In genomic region chr17:21838510-21838909, GRCm38 (mm10) we compare ENCODE assay signal across 21 mouse cellular contexts. TPM values are rescaled to one million over a fixed set of nuclear protein-coding genes. Genes with fewer than 3 reads are reported as not detected.
DNase-seq lines count a peak whose midpoint lies in the region; ATAC-seq and TF ChIP-seq lines count a peak whose summit lies in the region.
"Had no signal": no experiment of that assay in that cellular context is flagged by ENCODE, and none has a peak within 500 bp of the region (broad histone marks: within the 10 kb centered on the region; RNA-seq: fewer than 3 reads in every experiment).

No protein-coding gene starts in this region.

- no peak for ATAC-seq in forebrain, postnatal 0 days
- no peak for ATAC-seq in forebrain, embryonic 12.5 days (ENCODE audit: low FRiP score)
- no peak for ATAC-seq in liver, embryonic 14.5 days (ENCODE audit: insufficient read depth)
- ATAC-seq in megakaryocyte-erythroid progenitor cell, adult 5-6 weeks (replicated peaks; ENCODE audit: low FRiP score, low TSS enrichment, poor library complexity, severe bottlenecking): peak; percentile 68; the same call in 1 of the 2 replicates
- ATAC-seq: midbrain, embryonic 15.5 days had no signal

- TF ChIP-seq POLR2A in MEL (IDR thresholded peaks at IDR 0.05; ENCODE audit: control insufficient read depth in 1 of 2, insufficient read depth in 1 of 2, low read depth in 1 of 2, low read length in 2 of 2, poor library complexity in 1 of 2): no peak
- TF ChIP-seq POLR2A in kidney, adult 2 months (IDR thresholded peaks at IDR 0.05; ENCODE audit: low read depth, low read length): no peak

- H3K79me2 ChIP-seq in MEL (ENCODE audit: control insufficient read depth, insufficient read depth, low read length, poor library complexity): no peaks in the 10 kb centered on the region

- no peaks in the 10 kb centered on the region for H3K27me3 ChIP-seq in forebrain, postnatal 0 days (ENCODE audit: insufficient read depth, low read length)
- no peaks in the 10 kb centered on the region for H3K27me3 ChIP-seq in forebrain, embryonic 12.5 days
- H3K27me3 ChIP-seq in liver, embryonic 14.5 days (ENCODE audit: control insufficient read depth, insufficient read depth, low read length): no peaks in the 10 kb centered on the region
- H3K27me3 ChIP-seq in MEL (ENCODE audit: control insufficient read depth in 1 of 2, insufficient read depth in 2 of 2, low read length in 2 of 2): no peaks in the 10 kb centered on the region
- no peaks in the 10 kb centered on the region for H3K27me3 ChIP-seq in kidney, adult 2 months (replicated peaks; ENCODE audit: control insufficient read depth, insufficient read depth, low read length)
- H3K27me3 ChIP-seq: heart, embryonic 13.5 days; limb, embryonic 12.5 days; midbrain, embryonic 15.5 days had no signal

- no peak overlapping the region for H3K27ac ChIP-seq in forebrain, postnatal 0 days (ENCODE audit: low read depth, low read length)
- no peak overlapping the region for H3K27ac ChIP-seq in forebrain, embryonic 12.5 days
- no peak overlapping the region for H3K27ac ChIP-seq in liver, embryonic 14.5 days
- no peak overlapping the region for H3K27ac ChIP-seq in MEL (ENCODE audit: control insufficient read depth, low read depth, low read length)
- H3K27ac ChIP-seq in kidney, adult 2 months (ENCODE audit: insufficient read depth, low read depth, low read length): no peak overlapping the region
- H3K27ac ChIP-seq: heart, embryonic 13.5 days; limb, embryonic 12.5 days; midbrain, embryonic 15.5 days had no signal

- H3K4me1 ChIP-seq in forebrain, postnatal 0 days (ENCODE audit: insufficient read depth): no peaks in the 10 kb centered on the region
- H3K4me1 ChIP-seq in forebrain, embryonic 12.5 days: no peaks in the 10 kb centered on the region
- H3K4me1 ChIP-seq in liver, embryonic 14.5 days (replicated peaks; ENCODE audit: control insufficient read depth in 2 of 2, insufficient read depth in 2 of 2, low read length in 1 of 2): no peaks in the 10 kb centered on the region
- no peaks in the 10 kb centered on the region for H3K4me1 ChIP-seq in MEL (ENCODE audit: control insufficient read depth in 1 of 2, insufficient read depth in 2 of 2, low read length in 2 of 2)
- no peaks in the 10 kb centered on the region for H3K4me1 ChIP-seq in kidney, adult 2 months (ENCODE audit: control insufficient read depth, insufficient read depth, low read length)
- H3K4me1 ChIP-seq: heart, embryonic 13.5 days; limb, embryonic 12.5 days; midbrain, embryonic 15.5 days had no signal

- H3K4me3 ChIP-seq in forebrain, postnatal 0 days (ENCODE audit: low read depth, low read length): no peak overlapping the region
- H3K4me3 ChIP-seq in forebrain, embryonic 12.5 days (replicated peaks): no peak overlapping the region
- no peak overlapping the region for H3K4me3 ChIP-seq in liver, embryonic 14.5 days (ENCODE audit: insufficient read depth in 1 of 2, low read depth in 2 of 2, low read length in 2 of 2)
- no peak overlapping the region for H3K4me3 ChIP-seq in MEL (ENCODE audit: control insufficient read depth in 1 of 2, insufficient read depth in 1 of 2, low read depth in 2 of 2, low read length in 2 of 2)
- no peak overlapping the region for H3K4me3 ChIP-seq in kidney, adult 2 months (ENCODE audit: insufficient read depth, low read depth, low read length)
- H3K4me3 ChIP-seq: heart, embryonic 13.5 days; limb, embryonic 12.5 days; midbrain, embryonic 15.5 days; myocyte had no signal

- no peak for TF ChIP-seq RAD21 in MEL (IDR thresholded peaks at IDR 0.05; ENCODE audit: low read depth, low read length)

- 0 out of 2 replicates have a peak, but pooled peaks have one; percentile 8 for TF ChIP-seq CTCF in forebrain, postnatal 0 days (IDR thresholded peaks at IDR 0.05; ENCODE audit: low read depth)
- TF ChIP-seq CTCF in liver, embryonic 14.5 days (IDR thresholded peaks at IDR 0.05; ENCODE audit: low read depth): peak; percentile 16; the same call in 1 of the 2 replicates
- no peak for TF ChIP-seq CTCF in MEL (IDR thresholded peaks at IDR 0.05 in 2 of 3, conservative IDR thresholded peaks at IDR 0.05 in 1 of 3; ENCODE audit: control insufficient read depth in 1 of 3, insufficient read depth in 1 of 3, low read depth in 2 of 3, low read length in 3 of 3, poor library complexity in 1 of 3, severe bottlenecking in 1 of 3)
- TF ChIP-seq CTCF in kidney, adult 2 months (conservative IDR thresholded peaks at IDR 0.05; ENCODE audit: insufficient read depth, insufficient read length, low read depth, low read length): no peak

- H3K4me2 ChIP-seq in forebrain, postnatal 0 days (ENCODE audit: low read depth): no peak overlapping the region
- H3K4me2 ChIP-seq in forebrain, embryonic 12.5 days: no peak overlapping the region
- H3K4me2 ChIP-seq in liver, embryonic 14.5 days (ENCODE audit: low read depth): no peak overlapping the region
- H3K4me2 ChIP-seq: heart, embryonic 13.5 days; limb, embryonic 12.5 days; midbrain, embryonic 15.5 days had no signal

- no peaks in the 10 kb centered on the region for H3K9me3 ChIP-seq in forebrain, postnatal 0 days (ENCODE audit: low read length)
- H3K9me3 ChIP-seq in forebrain, embryonic 12.5 days: no peaks in the 10 kb centered on the region
- H3K9me3 ChIP-seq in liver, embryonic 14.5 days (ENCODE audit: control insufficient read depth, low read length): no peaks in the 10 kb centered on the region
- H3K9me3 ChIP-seq in MEL (replicated peaks; ENCODE audit: insufficient read depth, low read length): no peaks in the 10 kb centered on the region
- H3K9me3 ChIP-seq: heart, embryonic 13.5 days; limb, embryonic 12.5 days; midbrain, embryonic 15.5 days had no signal

- DNase-seq in forebrain, postnatal 0 days: no peak
- DNase-seq in liver, embryonic 14.5 days (ENCODE audit: low read depth in 3 of 3, low spot score in 3 of 3): no peak
- DNase-seq in liver (no peak), MEL (ENCODE audit: low read depth, low spot score) (peak; percentile 2)
- no peak for DNase-seq in Muller cell, postnatal 12 days (ENCODE audit: inconsistent ontology term)
- DNase-seq in kidney, adult 2 months: no peak
- DNase-seq: adrenal gland, postnatal 25 days; cerebellum, adult 18-20 months; cerebellum, postnatal 25 days; heart, adult 11 months; kidney, adult 9 months; kidney, postnatal 4 days; lung, adult 18-20 months; thymus, postnatal 25 days had no signal

- WGBS in forebrain, postnatal 0 days: 58% methylated on average over 2 of the region's 2 CpGs
- WGBS in forebrain, embryonic 12.5 days: 62% methylated on average over 2 of the region's 2 CpGs
- WGBS in liver, embryonic 14.5 days (ENCODE audit: insufficient replicate concordance): 27% methylated on average over 2 of the region's 2 CpGs
- 59% methylated on average over 2 of the region's 2 CpGs for WGBS in kidney, adult 2 months

- TF ChIP-seq EP300 in liver, embryonic 14.5 days (IDR thresholded peaks at IDR 0.05; ENCODE audit: low read depth): no peak
- no peak for TF ChIP-seq EP300 in MEL (IDR thresholded peaks at IDR 0.05; ENCODE audit: low read depth in 1 of 2, low read length in 2 of 2)

- H3K9ac ChIP-seq in forebrain, postnatal 0 days: no peak overlapping the region
- no peak overlapping the region for H3K9ac ChIP-seq in forebrain, embryonic 12.5 days
- no peak overlapping the region for H3K9ac ChIP-seq in liver, embryonic 14.5 days (replicated peaks)
- H3K9ac ChIP-seq in MEL (ENCODE audit: control insufficient read depth, low read depth, low read length, poor library complexity, severe bottlenecking): no peak overlapping the region
- H3K9ac ChIP-seq: heart, embryonic 13.5 days; limb, embryonic 12.5 days; midbrain, embryonic 15.5 days had no signal

- H3K36me3 ChIP-seq in forebrain, postnatal 0 days (ENCODE audit: insufficient read depth): no peaks in the 10 kb centered on the region
- no peaks in the 10 kb centered on the region for H3K36me3 ChIP-seq in forebrain, embryonic 12.5 days (replicated peaks)
- no peaks in the 10 kb centered on the region for H3K36me3 ChIP-seq in liver, embryonic 14.5 days (replicated peaks; ENCODE audit: control insufficient read depth, insufficient read depth, low read depth)
- no peaks in the 10 kb centered on the region for H3K36me3 ChIP-seq in MEL (ENCODE audit: control insufficient read depth in 1 of 2, insufficient read depth in 2 of 2, low read length in 2 of 2)
- H3K36me3 ChIP-seq in kidney, adult 2 months (ENCODE audit: control insufficient read depth, insufficient read depth, low read length): no peaks in the 10 kb centered on the region
- H3K36me3 ChIP-seq: midbrain, embryonic 15.5 days had no signal

TF ChIP-seq in MEL, 35 proteins besides CTCF, POLR2A, EP300 and RAD21 (continues in another document):
- no peak for TF ChIP-seq NELFE (IDR thresholded peaks at IDR 0.05; ENCODE audit: low read depth, low read length)
- TF ChIP-seq E2F4 (IDR thresholded peaks at IDR 0.05; ENCODE audit: borderline replicate concordance, low read depth, low read length): no peak
- no peak for TF ChIP-seq MXI1 (IDR thresholded peaks at IDR 0.05; ENCODE audit: low read depth, low read length)
- no peak for TF ChIP-seq POLR2AphosphoS2 (IDR thresholded peaks at IDR 0.05; ENCODE audit: low read length)
- no peak for TF ChIP-seq MAX (IDR thresholded peaks at IDR 0.05; ENCODE audit: low read length)
- TF ChIP-seq ETS1 (IDR thresholded peaks at IDR 0.05; ENCODE audit: low read depth, low read length): no peak
- no peak for TF ChIP-seq ZNF384 (IDR thresholded peaks at IDR 0.05; ENCODE audit: low read depth, low read length)
- no peak for TF ChIP-seq BHLHE40 (IDR thresholded peaks at IDR 0.05; ENCODE audit: borderline replicate concordance, low read depth, low read length)
- TF ChIP-seq MAFK (IDR thresholded peaks at IDR 0.05; ENCODE audit: borderline replicate concordance, low read depth, low read length): no peak
- no peak for TF ChIP-seq MYB (IDR thresholded peaks at IDR 0.05; ENCODE audit: low read depth, low read length)
- TF ChIP-seq KAT2A (conservative IDR thresholded peaks at IDR 0.05; ENCODE audit: low read depth, low read length): no peak
- TF ChIP-seq TAL1 (IDR thresholded peaks at IDR 0.05; ENCODE audit: low read length): no peak
- TF ChIP-seq HCFC1 (IDR thresholded peaks at IDR 0.05; ENCODE audit: low read depth, low read length): no peak

RNA-seq across cellular contexts. Expression of gene Zfp820, which starts 7.1 kb away (rescaled TPM):
- 1.5 and 1.9 TPM in 2 replicates for total RNA-seq in forebrain, postnatal 0 days (2014; rRNA removed)
- polyA plus RNA-seq in forebrain, postnatal 0 days (2015; fragmentation: Nextera tagmentation; extraction: Ambion mirVana): 0.92 and 1.1 TPM in 2 replicates
- 5.6 and 6.7 TPM in 2 replicates for polyA plus RNA-seq in forebrain, embryonic 12.5 days (2016; fragmentation: Nextera tagmentation; extraction: Ambion mirVana)
- 0.31 and 0.64 TPM in 2 replicates for polyA plus RNA-seq in liver, embryonic 14.5 days (2012; rRNA removed)
- 1.6 and 1.7 TPM in 2 replicates for polyA plus RNA-seq in liver, embryonic 14.5 days (2014; fragmentation: Nextera tagmentation; extraction: Ambion mirVana)
- not detected in 2 replicates for total RNA-seq in MEL (2012; rRNA removed)
- not detected for polyA plus RNA-seq in MEL (2012; ENCODE audit: insufficient read depth in 1 of 2, insufficient read length in 2 of 2, low read depth in 1 of 2, low replicate concordance in 2 of 2, missing spikeins in 1 of 2)
- total RNA-seq in megakaryocyte-erythroid progenitor cell, adult 5-6 weeks (2014; fragmentation: Nextera tagmentation): 3.6 and 4.0 TPM in 2 replicates
- total RNA-seq in megakaryocyte-erythroid progenitor cell, adult 5-6 weeks (2017): 6.1 and 9.2 TPM in 2 replicates
- polyA plus RNA-seq in kidney, adult 2 months (2012; rRNA removed): 0.14 TPM in 1 of 2 replicates, not detected in the other
- polyA plus RNA-seq: small intestine, adult 2 months had no signal

Comparison
In these comparisons a context has a peak if more than half of its experiments do, and no peak if none do; other contexts are left out.
1. CTCF ChIP-seq: peak in forebrain, postnatal 0 days (single experiment) and liver, embryonic 14.5 days (single experiment); none in MEL (0 of 3) and kidney, adult 2 months (single experiment).